Mouse (Mus musculus): Measurements from ENCODE around the gene Gm4187.
"Not testable (repeated sequence)": the region's sequence is repeated elsewhere in the genome, so short reads cannot be mapped to it uniquely, and the experiment has no call there.

Gm4187 gene

GRCm38 (mm10) chr7:22329617-22330016, at the start of gene Gm4187:
Gm4187 (minus strand) TSS chr7:22329717.
- DNase-seq (ENCODE audit: low read depth), result not testable (repeated sequence)

GRCm38 (mm10) chr7:22370939-22371338, 41.4 kb upstream of the Gm4187 start, which contains the start of gene Gm8660:
Gm8660 (minus strand) TSS chr7:22371039.
- not testable (repeated sequence) for DNase-seq (ENCODE audit: low read depth)

All from induced T-regulatory cell, adult 2 months (primary cell).